ENCODE assay signal across 10 mouse cellular contexts in genomic region chr5:65028019-65028418, GRCm38 (mm10). TPM values are rescaled to one million over a fixed set of nuclear protein-coding genes. Genes with fewer than 3 reads are reported as not detected.
DNase-seq lines count a peak whose midpoint lies in the region; ATAC-seq and TF ChIP-seq lines count a peak whose summit lies in the region.
"Had no signal": no experiment of that assay in that cellular context is flagged by ENCODE, and none has a peak within 500 bp of the region (broad histone marks: within the 10 kb centered on the region; RNA-seq: fewer than 3 reads in every experiment).

No protein-coding gene starts in this region.

- H3K27me3 ChIP-seq in testis, adult 2 months (ENCODE audit: control insufficient read depth, insufficient read depth, low read length): no peaks in the 10 kb centered on the region
- H3K27me3 ChIP-seq in midbrain, embryonic 13.5 days: no peaks in the 10 kb centered on the region

- no peaks in the 10 kb centered on the region for H3K36me3 ChIP-seq in testis, adult 2 months (ENCODE audit: control insufficient read depth, insufficient read depth, low read length)
- no peaks in the 10 kb centered on the region for H3K36me3 ChIP-seq in midbrain, embryonic 13.5 days

- H3K9me3 ChIP-seq in midbrain, embryonic 13.5 days: no peaks in the 10 kb centered on the region

- peaks cover 8% of the 10 kb centered on the region for H3K4me1 ChIP-seq in testis, adult 2 months (ENCODE audit: control insufficient read depth, insufficient read depth, low read length)
- peaks cover 8% of the 10 kb centered on the region; the same call in 1 of the 2 replicates for H3K4me1 ChIP-seq in midbrain, embryonic 13.5 days (replicated peaks)

- WGBS in midbrain, embryonic 13.5 days: 46% methylated on average over 9 of the region's 9 CpGs

- peak overlapping the region; percentile 14 for H3K27ac ChIP-seq in testis, adult 2 months (ENCODE audit: control insufficient read depth, insufficient read depth, low read depth, low read length)
- peak overlapping the region; percentile 69 for H3K27ac ChIP-seq in midbrain, embryonic 13.5 days
- no peak overlapping the region for H3K27ac ChIP-seq in layer of hippocampus, adult 2 months

- H3K4me2 ChIP-seq in midbrain, embryonic 13.5 days (replicated peaks): no peak overlapping the region

- no peak overlapping the region for H3K9ac ChIP-seq in midbrain, embryonic 13.5 days (replicated peaks)
- H3K9ac ChIP-seq: liver, postnatal 0 days had no signal

- no peak for TF ChIP-seq CTCF in testis, adult 2 months (IDR thresholded peaks at IDR 0.05; ENCODE audit: control insufficient read depth, insufficient read depth, insufficient replicate concordance, low read depth, low read length)
- TF ChIP-seq CTCF in layer of hippocampus, adult 2 months (conservative IDR thresholded peaks at IDR 0.05): no peak

- H3K4me3 ChIP-seq in testis, adult 2 months (ENCODE audit: control insufficient read depth, low read depth, low read length): no peak overlapping the region
- no peak overlapping the region for H3K4me3 ChIP-seq in midbrain, embryonic 13.5 days (replicated peaks)
- H3K4me3 ChIP-seq in layer of hippocampus, adult 2 months: no peak overlapping the region

- DNase-seq in cerebellum, postnatal 10 days: peak; percentile 60 to 69
- no peak for DNase-seq in testis, postnatal 14 days (ENCODE audit: low spot score)
- no peak for DNase-seq in spleen, postnatal 36 days (ENCODE audit: low spot score in 2 of 2)
- DNase-seq in layer of hippocampus, adult 2 months (ENCODE audit: low spot score in 2 of 2): no peak
- DNase-seq in gastrocnemius, postnatal 25 days: no peak
- DNase-seq: kidney, adult 11 months; liver, postnatal 0 days had no signal

- TF ChIP-seq POLR2A in testis, adult 2 months (IDR thresholded peaks at IDR 0.05; ENCODE audit: control insufficient read depth, low read depth, low read length): no peak

- no peak for ATAC-seq in cerebellum, adult (ENCODE audit: insufficient number of reproducible peaks, low FRiP score, low TSS enrichment)
- ATAC-seq in midbrain, embryonic 13.5 days: peak; percentile 76
- ATAC-seq: liver, postnatal 0 days had no signal

RNA-seq across cellular contexts. Expression of gene Fam114a1, which starts 58.1 kb away (rescaled TPM):
- polyA plus RNA-seq in testis, adult 2 months (2012; rRNA removed): 2.1 and 3.0 TPM in 2 replicates
- 6.1 and 6.8 TPM in 2 replicates for polyA plus RNA-seq in midbrain, embryonic 13.5 days (2015; fragmentation: Nextera tagmentation; extraction: Ambion mirVana)
- total RNA-seq in layer of hippocampus, adult 2 months (2021): 1 to 10 TPM; 4.2 to 5.8 TPM
- total RNA-seq in gastrocnemius, postnatal 25 days (2021): 10 to 100 TPM; 15.8 to 16.2 TPM

Comparison
In these comparisons a context has a peak if more than half of its experiments do, and no peak if none do; other contexts are left out.
1. DNase-seq: peak in cerebellum, postnatal 10 days (2 of 2); none in testis, postnatal 14 days (single experiment), spleen, postnatal 36 days (0 of 2), layer of hippocampus, adult 2 months (0 of 2) and gastrocnemius, postnatal 25 days (single experiment).